Mouse (Mus musculus) central nervous system, embryonic 11.5 days (tissue): ENCODE data around the gene Gm5114. TPM values are rescaled to one million over a fixed set of nuclear protein-coding genes. Genes with fewer than 3 reads are reported as not detected.

ENCODE experiments used
- polyA plus RNA-seq: library from polyadenylated mRNA; depleted of rRNA; stranded (reverse); fragments of >200 nt; gene quantifications from 2 replicates; pipeline ENCODE4 v1.2.3, GENCODE M21; 2012; rRNA removed

Gm5114 gene
- not detected in 2 replicates for polyA plus RNA-seq

DNA sequence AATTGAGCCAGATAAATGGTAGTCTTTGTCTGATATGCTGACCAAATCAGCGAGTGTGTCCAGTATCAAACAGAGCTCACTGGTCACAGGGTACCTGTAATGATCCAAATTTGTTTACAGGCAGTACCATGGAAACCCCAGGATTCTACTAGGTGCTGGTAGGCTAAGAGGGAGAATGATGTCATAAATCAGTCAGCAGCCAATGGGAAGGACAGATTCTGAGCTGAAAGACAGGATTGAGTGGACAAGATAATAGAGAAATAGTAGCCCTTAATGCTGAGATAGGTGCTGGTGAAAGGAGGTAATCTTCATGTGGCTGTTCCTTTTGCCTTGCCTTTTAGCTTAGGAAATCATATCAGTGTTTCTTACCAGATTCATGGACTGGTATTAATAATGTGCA, at the start of gene Gm5114:
Gene Gm5114 (minus strand): TSS at position 101 of the 400 bp plus-strand sequence.

Other genes starting within 250 kb of the Gm5114 start
- 2.1 and 3.0 TPM in 2 replicates for gene Zfp619, start 104.6 kb upstream of the Gm5114 start, polyA plus RNA-seq